Mouse (Mus musculus) gastrocnemius, adult 8-10 months (tissue): ENCODE results near the gene BC005537. TPM values are rescaled to one million over a fixed set of nuclear protein-coding genes. Genes with fewer than 3 reads are reported as not detected.

Experiments used
- DNase-seq, 2 experiments: peaks; one replicate each; pipeline ENCODE4 v3.0.0; 2022; ENCODE audit warnings: low spot score in 2 of 2
- total RNA-seq, 4 experiments: library from RNA; stranded (reverse); gene quantifications; 2 replicates each; pipeline ENCODE4 v1.2.4; 2022

The BC005537 gene
- total RNA-seq, 4 experiments from 2014 or later, result 45.0 to 68.9 (median 57.9) TPM

GRCm38 (mm10) chr13:24841702-24842101 is 40.2 kb downstream of the BC005537 start:
- DNase-seq, result no peak

GRCm38 (mm10) chr13:24844983-24845955 is 43.8 kb downstream of the BC005537 start, which contains the start of gene D130043K22Rik:
Gene D130043K22Rik, plus strand, starts transcription at chr13:24845135.
- DNase-seq, result no peak

- DNase-seq, result no peak
These were observed 47.9 kb downstream of the BC005537 start for GRCm38 (mm10) chr13:24849318-24849717.

DNA sequence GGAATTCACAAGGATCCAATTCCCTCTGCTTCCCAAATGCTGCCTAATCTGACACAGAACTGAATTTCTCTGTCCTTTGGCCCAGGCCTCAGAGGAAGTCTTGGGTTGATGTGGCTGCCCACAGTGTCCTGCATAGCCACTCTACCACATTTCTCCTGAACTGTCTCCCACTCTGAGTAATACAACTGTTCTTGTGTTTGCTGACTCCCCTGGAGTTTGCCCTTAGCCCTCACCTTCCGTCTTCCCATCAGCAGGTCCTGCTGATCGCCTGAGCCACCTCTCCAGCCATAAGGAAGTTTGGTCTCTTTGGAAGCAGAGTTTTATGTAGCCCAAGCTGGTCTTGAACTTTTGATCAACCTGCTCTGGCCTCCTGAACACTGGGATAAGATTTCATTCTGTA is 50.5 kb downstream of the BC005537 start:
- DNase-seq, result no peak

GRCm38 (mm10) chr13:24852570-24852969 is 51.1 kb downstream of the BC005537 start:
- no peak for DNase-seq

GRCm38 (mm10) chr13:24859115-24859514 is 57.7 kb downstream of the BC005537 start:
- DNase-seq, result no peak

DNA sequence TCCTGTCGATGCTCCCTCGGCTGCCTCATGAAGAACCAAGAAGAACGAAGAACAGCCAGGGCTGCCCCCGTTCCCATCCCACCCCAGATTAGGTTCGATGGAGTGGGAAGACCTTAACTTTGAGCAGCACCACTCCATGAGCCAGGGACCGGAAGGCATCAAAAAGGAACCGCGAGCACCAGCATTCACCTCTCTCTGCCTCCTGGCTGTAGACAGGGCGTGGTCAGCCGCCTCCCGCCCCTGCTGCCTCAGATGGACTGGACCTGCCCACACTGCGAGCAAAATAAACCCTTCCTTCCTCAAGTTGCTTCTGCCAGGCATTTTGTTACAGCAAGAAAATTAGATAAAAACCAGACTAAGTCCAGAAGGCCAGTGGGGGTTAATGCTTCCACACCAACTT is 59.6 kb downstream of the BC005537 start:
- DNase-seq, result no peak

DNA sequence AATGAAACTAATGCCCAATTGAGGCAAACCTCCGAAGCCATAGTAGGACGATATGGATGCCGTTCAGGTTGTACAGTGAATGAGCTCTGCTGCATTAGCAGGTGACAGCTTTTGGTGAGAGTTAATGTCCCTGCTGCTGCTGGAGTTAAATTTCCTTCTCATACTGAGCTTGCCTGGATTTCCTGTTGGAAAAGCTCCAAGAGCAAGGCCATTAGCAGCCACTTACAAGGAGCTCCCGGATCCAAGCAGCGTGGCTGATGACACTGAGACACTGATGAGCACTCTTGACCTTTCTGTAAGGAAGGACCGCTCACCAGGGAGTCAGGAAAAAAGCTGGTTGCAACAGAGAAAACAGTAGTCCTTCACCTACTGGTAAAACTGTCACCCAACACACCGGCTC is 60.6 kb downstream of the BC005537 start:
- no peak for DNase-seq

DNA sequence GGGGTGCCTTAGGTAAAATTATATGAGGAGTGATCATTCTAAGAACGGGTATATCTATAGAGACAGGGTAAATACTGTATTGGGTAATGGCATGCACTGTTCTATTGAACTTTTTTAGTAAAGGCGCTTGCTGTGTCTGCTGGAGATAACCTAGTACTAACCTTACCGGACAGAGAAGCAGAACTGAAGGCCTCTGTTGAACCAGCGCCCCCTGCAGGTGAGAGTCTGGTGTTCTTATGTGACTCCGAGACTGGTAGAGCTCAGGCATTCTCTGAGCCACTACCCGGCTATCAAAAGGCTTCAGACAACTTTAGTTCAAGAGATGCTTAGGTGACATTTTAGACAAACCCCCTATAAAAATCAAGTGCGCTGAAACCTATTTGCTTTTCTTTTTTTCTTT is 61.1 kb downstream of the BC005537 start:
- DNase-seq, result peak; percentile 11 to 23

Other genes starting within 250 kb of the BC005537 start
- 1 to 10 TPM; 3.1 to 9.0 (median 4.5) TPM for gene Ripor2, start 219.5 kb upstream of the BC005537 start, total RNA-seq
- gene Armh2, start 60.4 kb upstream of the BC005537 start, total RNA-seq, result not detected
- 1 to 10 TPM; 3.1 to 4.9 (median 4.0) TPM for gene Gmnn, start 39.7 kb upstream of the BC005537 start, total RNA-seq
- gene Acot13, start 29.9 kb downstream of the BC005537 start, total RNA-seq, result 100 to 1,000 TPM; 129 to 137 (median 136) TPM
- gene Tdp2, start 30.0 kb downstream of the BC005537 start, total RNA-seq, result 1 to 10 TPM; 7.2 to 9.8 (median 8.1) TPM
- not detected for gene D130043K22Rik, start 43.5 kb downstream of the BC005537 start, total RNA-seq
- gene Aldh5a1, start 136.0 kb downstream of the BC005537 start, total RNA-seq, result 1 to 10 TPM; 6.7 to 9.3 (median 8.1) TPM
- 1 to 10 TPM in 1 of 4 experiments, under 1 TPM in 3; 0.36 to 1.3 (median 0.93) TPM for gene Gpld1, start 141.5 kb downstream of the BC005537 start, total RNA-seq
- 10 to 100 TPM; 37.9 to 43.4 (median 40.0) TPM for gene Mrs2, start 218.7 kb downstream of the BC005537 start, total RNA-seq